Mouse (Mus musculus) liver, adult (tissue): Measurements from ENCODE around the gene Syce1.

ENCODE experiments used
- GATA4 ChIP-seq: IDR thresholded peaks from 2 replicates; pipeline ENCODE4 v1.6.1; 2014; ENCODE audit warnings: mild to moderate bottlenecking, low read length; ENCODE audit not compliant: insufficient replicate concordance

Syce1 gene

GRCm38 (mm10) chr7:140798212-140798611 is 10.6 kb upstream of the Syce1 start:
- TF ChIP-seq GATA4: no peak

- TF ChIP-seq GATA4: no peak
These were observed 10.0 kb upstream of the Syce1 start for GRCm38 (mm10) chr7:140797619-140798018.

- TF ChIP-seq GATA4: no peak
These were observed 5.9 kb upstream of the Syce1 start for GRCm38 (mm10) chr7:140793541-140793940.

GRCm38 (mm10) chr7:140788053-140788435 is 392 bp upstream of the Syce1 start:
- TF ChIP-seq GATA4: no peak

- TF ChIP-seq GATA4: no peak
These were observed 7.1 kb downstream of the Syce1 start for GRCm38 (mm10) chr7:140780548-140780947.

- TF ChIP-seq GATA4: no peak
These were observed 21.5 kb downstream of the Syce1 start for GRCm38 (mm10) chr7:140765888-140766739.

- peak; percentile 24; the same call in 1 of the 2 replicates for TF ChIP-seq GATA4
These were observed 24.1 kb downstream of the Syce1 start, which contains the start of gene Cyp2e1 for GRCm38 (mm10) chr7:140763447-140764020. Cyp2e1 (plus strand) TSS chr7:140763739.

GRCm38 (mm10) chr7:140760647-140761046 is 27.0 kb downstream of the Syce1 start:
- TF ChIP-seq GATA4: no peak

- TF ChIP-seq GATA4: peak; percentile 69; the same call in 1 of the 2 replicates
These were observed 31.3 kb downstream of the Syce1 start for GRCm38 (mm10) chr7:140756151-140756854.

GRCm38 (mm10) chr7:140754556-140754955 is 33.1 kb downstream of the Syce1 start:
- TF ChIP-seq GATA4: no peak

- no peak for TF ChIP-seq GATA4
These were observed 38.9 kb downstream of the Syce1 start for GRCm38 (mm10) chr7:140748827-140749160.

- peak; percentile 60; the same call in 1 of the 2 replicates for TF ChIP-seq GATA4
These were observed 39.4 kb downstream of the Syce1 start for GRCm38 (mm10) chr7:140748116-140748826.

- TF ChIP-seq GATA4: no peak
These were observed 40.2 kb downstream of the Syce1 start for GRCm38 (mm10) chr7:140747402-140747801.

- TF ChIP-seq GATA4: no peak
These were observed 54.5 kb downstream of the Syce1 start for GRCm38 (mm10) chr7:140733162-140733561.
